ENCODE assay signal across 9 mouse cellular contexts in the genomic region with DNA sequence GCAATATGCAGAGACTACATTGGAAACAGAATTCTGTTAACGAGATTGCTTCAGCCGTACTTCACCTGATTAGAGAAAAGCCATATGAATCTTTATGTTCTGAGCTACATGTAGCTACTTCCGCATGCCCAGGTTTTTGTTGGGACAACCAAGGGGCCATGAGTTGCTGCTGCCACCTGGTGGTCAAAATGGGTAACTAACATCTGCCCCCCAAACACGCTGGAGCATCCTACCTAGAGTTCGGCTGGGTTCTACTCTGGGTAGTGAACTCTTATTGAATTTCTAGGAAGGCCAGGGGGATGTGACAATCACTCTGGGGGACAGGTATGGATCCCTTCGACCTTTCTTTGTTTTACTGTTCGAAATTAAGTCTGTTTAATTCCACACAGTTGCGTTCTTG. TPM values are rescaled to one million over a fixed set of nuclear protein-coding genes. Genes with fewer than 3 reads are reported as not detected.
A peak's percentile ranks its signal among the peaks of the same experiment; 100 is the strongest.
DNase-seq lines count a peak whose midpoint lies in the region; ATAC-seq and TF ChIP-seq lines count a peak whose summit lies in the region.
"Had no signal": no experiment of that assay in that cellular context is flagged by ENCODE, and none has a peak within 500 bp of the region (broad histone marks: within the 10 kb centered on the region; RNA-seq: fewer than 3 reads in every experiment).

No protein-coding gene starts in this region.

- 0 out of 2 replicates have a peak, but pooled peaks have one; percentile 52 for ATAC-seq in erythroid progenitor cell, adult 5-6 weeks (replicated peaks; ENCODE audit: low FRiP score, poor library complexity, severe bottlenecking)
- ATAC-seq in heart, postnatal 0 days (ENCODE audit: insufficient read depth, low read depth), result peak; percentile 73

- no peak overlapping the region; the same call in 1 of the 2 replicates for H3K9ac ChIP-seq in ES-E14 (ENCODE audit: insufficient read depth, low read depth, low read length, poor library complexity, severe bottlenecking)
- no peak overlapping the region for H3K9ac ChIP-seq in heart, postnatal 0 days (replicated peaks; ENCODE audit: low read depth, low read length)

- peak; percentile 80 for DNase-seq in ES-E14 (ENCODE audit: low read depth, low spot score)
- peak; percentile 84 for DNase-seq in brain, adult 2 months (ENCODE audit: low read depth, low spot score)
- DNase-seq in heart, postnatal 0 days (ENCODE audit: low spot score), result peak; percentile 78
- peak; percentile 84 to 86 for DNase-seq in kidney, postnatal 4 days
- DNase-seq in lung, adult 2 months, result peak; percentile 77
- peak; percentile 81 for DNase-seq in retina, postnatal 1 day
- DNase-seq in thymus, postnatal 25 days, result peak; percentile 65

- H3K27me3 ChIP-seq in heart, postnatal 0 days (ENCODE audit: control insufficient read depth, insufficient read depth, low read length), result no peaks in the 10 kb centered on the region

- TF ChIP-seq EP300 in heart, postnatal 0 days (IDR thresholded peaks at IDR 0.05; ENCODE audit: low read depth), result no peak

- TF ChIP-seq POLR2A in lung, adult 2 months (IDR thresholded peaks at IDR 0.05; ENCODE audit: borderline replicate concordance, extremely low read depth, low read depth, low read length), result no peak

- in situ Hi-C loops in ES-E14 (cut with MboI; ENCODE audit: low sequenced_read_pairs in 2 of 2, unreplicated experiment in 2 of 2), result no loop called here

- H3K9me3 ChIP-seq in ES-E14 (ENCODE audit: control insufficient read depth, insufficient read depth, low read depth, low read length), result no peaks in the 10 kb centered on the region
- no peaks in the 10 kb centered on the region for H3K9me3 ChIP-seq in heart, postnatal 0 days (replicated peaks; ENCODE audit: control insufficient read depth, low read length)

- TF ChIP-seq CTCF in heart, postnatal 0 days (IDR thresholded peaks at IDR 0.05; ENCODE audit: low read depth), result peak; percentile 98
- peak; percentile 96 for TF ChIP-seq CTCF in lung, adult 2 months (IDR thresholded peaks at IDR 0.05; ENCODE audit: insufficient read depth, low read length)

- 14% methylated on average over 8 of the region's 8 CpGs for WGBS in heart, postnatal 0 days
- 14% methylated on average over 8 of the region's 8 CpGs for WGBS in lung, adult 2 months

- peak overlapping the region in 1 of 2 experiments; percentile 25; a peak in 1 of 4 replicates for H3K4me3 ChIP-seq in ES-E14 (ENCODE audit: insufficient read depth in 1 of 2, low read depth in 1 of 2, low read length in 2 of 2, poor library complexity in 1 of 2, severe bottlenecking in 1 of 2)
- H3K4me3 ChIP-seq in heart, postnatal 0 days (ENCODE audit: low read depth, low read length), result no peak overlapping the region
- H3K4me3 ChIP-seq in lung, adult 2 months (replicated peaks; ENCODE audit: extremely low read depth, low read depth, low read length), result no peak overlapping the region

- H3K4me1 ChIP-seq in ES-E14 (ENCODE audit: control insufficient read depth in 2 of 2, insufficient read depth in 2 of 2, low read length in 2 of 2, poor library complexity in 1 of 2), result no peaks in the 10 kb centered on the region; a peak in 1 of 4 replicates
- H3K4me1 ChIP-seq in heart, postnatal 0 days (ENCODE audit: control insufficient read depth, insufficient read depth), result no peaks in the 10 kb centered on the region
- no peaks in the 10 kb centered on the region for H3K4me1 ChIP-seq in lung, adult 2 months (ENCODE audit: control insufficient read depth, insufficient read depth, low read length)

- no peak overlapping the region for H3K4me2 ChIP-seq in heart, postnatal 0 days (ENCODE audit: low read depth, low read length)

- no peaks in the 10 kb centered on the region for H3K36me3 ChIP-seq in ES-E14 (ENCODE audit: control insufficient read depth, insufficient read depth, low read length, poor library complexity, severe bottlenecking)
- H3K36me3 ChIP-seq in heart, postnatal 0 days (replicated peaks; ENCODE audit: control insufficient read depth, insufficient read depth, low read length), result no peaks in the 10 kb centered on the region

- H3K27ac ChIP-seq in ES-E14 (ENCODE audit: insufficient read depth, low read depth, low read length, poor library complexity, severe bottlenecking), result no peak overlapping the region
- H3K27ac ChIP-seq in heart, postnatal 0 days (ENCODE audit: low read depth), result no peak overlapping the region
- H3K27ac ChIP-seq: macrophage had no signal

TF ChIP-seq in ES-E14, 5 proteins besides CTCF, POLR2A, EP300 and RAD21:
- no peak for TF ChIP-seq CHD2 (IDR thresholded peaks at IDR 0.05; ENCODE audit: low read depth, low read length)
- TF ChIP-seq MAFK (IDR thresholded peaks at IDR 0.05; ENCODE audit: insufficient read depth, low read depth, low read length), result no peak
- TF ChIP-seq ZC3H11A (IDR thresholded peaks at IDR 0.05; ENCODE audit: borderline replicate concordance, low read depth, low read length), result peak; percentile 97
- TF ChIP-seq ZNF384 (IDR thresholded peaks at IDR 0.05; ENCODE audit: low read depth, low read length), result 0 out of 2 replicates have a peak, but pooled peaks have one; percentile 25
- no peak for TF ChIP-seq HCFC1 (IDR thresholded peaks at IDR 0.05; ENCODE audit: borderline replicate concordance, insufficient read depth, low read length)

RNA-seq across cellular contexts. Expression of gene Wwc2, which starts 25.8 kb away (rescaled TPM):
- total RNA-seq in ES-E14 (2012; rRNA removed), result 13.3 and 19.6 TPM in 2 replicates
- total RNA-seq in erythroid progenitor cell, adult 5-6 weeks (2015; ENCODE audit: low replicate concordance), result under 0.01 and 0.84 TPM in 2 replicates
- 0.53 and 0.64 TPM in 2 replicates for total RNA-seq in erythroid progenitor cell, adult 5-6 weeks (2017; ENCODE audit: low replicate concordance)
- total RNA-seq in heart, postnatal 0 days (2014; rRNA removed; ENCODE audit: low replicate concordance), result 18.5 and 21.1 TPM in 2 replicates
- 8.0 and 8.2 TPM in 2 replicates for polyA plus RNA-seq in heart, postnatal 0 days (2015; fragmentation: Nextera tagmentation; extraction: Ambion mirVana)
- polyA plus RNA-seq in lung, adult 2 months (2012; rRNA removed), result 24.7 and 25.5 TPM in 2 replicates
